Mouse (Mus musculus): ENCODE measurements around the gene Efhd1. TPM values are rescaled to one million over a fixed set of nuclear protein-coding genes. Genes with fewer than 3 reads are reported as not detected.

Efhd1 gene
- polyA plus RNA-seq, 1 experiment from 2014 or later, result 0.89 TPM

DNA sequence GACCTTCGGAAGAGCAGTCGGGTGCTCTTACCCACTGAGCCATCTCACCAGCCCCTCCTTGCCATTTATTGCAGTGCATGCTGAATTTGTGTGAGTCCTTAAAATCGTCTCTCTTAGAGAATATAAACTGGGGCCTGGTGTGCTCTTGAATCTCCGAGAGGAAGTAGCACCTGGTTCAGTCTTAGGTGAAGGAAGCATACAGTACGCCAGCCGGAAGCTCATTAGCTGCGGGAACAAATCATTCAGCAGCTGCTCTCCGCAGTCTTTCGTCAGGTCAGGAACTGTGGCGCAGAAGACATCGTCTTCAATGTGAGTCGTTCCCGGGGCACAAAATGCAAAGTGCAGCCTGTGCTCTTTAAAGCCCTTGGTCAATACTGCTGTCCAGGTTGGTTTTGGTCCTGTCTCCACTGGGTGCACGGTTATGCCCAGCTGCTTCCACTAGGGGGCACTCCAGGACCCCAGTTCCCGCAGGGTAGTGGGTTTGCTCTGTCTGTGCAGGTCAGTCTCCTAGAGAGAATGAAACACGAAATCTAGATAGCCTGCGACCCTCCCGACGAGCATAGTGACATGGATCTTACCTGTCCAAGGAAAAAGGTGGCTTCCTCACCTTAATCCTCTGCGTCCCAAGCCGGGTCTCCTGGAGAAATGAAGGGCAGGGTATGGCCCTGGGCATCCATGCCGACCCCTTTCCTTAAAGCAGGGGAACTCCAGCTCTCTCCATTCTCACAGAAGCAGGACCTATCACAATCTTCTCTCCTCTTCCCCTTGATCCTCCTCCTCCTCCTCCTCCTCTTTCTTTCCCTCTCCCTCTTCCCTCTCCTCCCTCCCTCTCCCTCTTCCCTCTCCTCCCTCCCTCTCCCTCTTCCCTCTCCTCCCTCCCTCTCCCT lies 18.0 kb upstream of the Efhd1 start:
- 23% methylated on average over 22 of the region's 22 CpGs for WGBS
- H3K4me1 ChIP-seq, result 0 out of 2 replicates have a peak, but pooled peaks cover 2% of the 10 kb centered on the region
- H3K9me3 ChIP-seq, result no peaks in the 10 kb centered on the region
- H3K36me3 ChIP-seq, result no peaks in the 10 kb centered on the region
- H3K4me3 ChIP-seq, result peak overlapping the region; percentile 5; the same call in 1 of the 2 replicates
- H3K4me2 ChIP-seq (replicated peaks), result peak overlapping the region; percentile 48
- peak; percentile 79 for ATAC-seq (ENCODE audit: low FRiP score, low read depth)
- H3K9ac ChIP-seq, result no peak overlapping the region
- H3K27ac ChIP-seq, result no peak overlapping the region
- no peaks in the 10 kb centered on the region for H3K27me3 ChIP-seq

DNA sequence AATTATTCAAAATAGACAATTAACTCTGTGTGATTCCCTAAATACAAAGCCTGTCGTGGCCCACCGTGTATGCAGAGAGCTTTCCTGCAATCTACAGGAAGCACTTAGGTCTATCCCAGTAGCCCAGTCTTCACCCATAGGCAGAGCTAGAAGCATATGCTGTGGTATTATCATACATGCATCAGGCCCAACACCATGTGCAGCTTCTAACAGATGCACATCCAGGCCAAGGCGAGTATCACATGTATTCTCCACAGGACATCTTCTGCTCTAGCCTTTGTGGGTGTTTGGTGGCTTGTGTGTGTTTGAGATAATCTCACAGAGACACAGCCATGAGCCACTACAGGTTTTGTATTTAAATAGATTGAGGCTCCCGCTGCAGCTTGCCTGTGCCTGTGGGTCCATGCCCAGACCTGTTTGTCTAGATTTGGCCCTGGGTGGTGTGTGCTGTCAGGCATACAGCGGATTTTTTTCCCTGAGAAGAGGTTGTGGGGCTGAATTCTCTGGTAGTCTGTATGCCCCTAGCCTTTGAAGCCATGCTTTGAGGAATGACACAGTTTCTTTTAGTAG lies 12.0 kb upstream of the Efhd1 start:
- Histone ChIP-seq H3K27me3 (0 out of 2 replicates have a peak, but pooled peaks cover 2% of the 10 kb centered on the region), H3K4me3 (no peak overlapping the region), H3K4me2 (replicated peaks) (no peak overlapping the region), H3K27ac (no peak overlapping the region), H3K4me1 (no peaks in the 10 kb centered on the region), H3K9me3 (no peaks in the 10 kb centered on the region), H3K9ac (no peak overlapping the region), H3K36me3 (no peaks in the 10 kb centered on the region)
- ATAC-seq (ENCODE audit: low FRiP score, low read depth), result no peak
- 76% methylated on average over 5 of the region's 5 CpGs for WGBS

DNA sequence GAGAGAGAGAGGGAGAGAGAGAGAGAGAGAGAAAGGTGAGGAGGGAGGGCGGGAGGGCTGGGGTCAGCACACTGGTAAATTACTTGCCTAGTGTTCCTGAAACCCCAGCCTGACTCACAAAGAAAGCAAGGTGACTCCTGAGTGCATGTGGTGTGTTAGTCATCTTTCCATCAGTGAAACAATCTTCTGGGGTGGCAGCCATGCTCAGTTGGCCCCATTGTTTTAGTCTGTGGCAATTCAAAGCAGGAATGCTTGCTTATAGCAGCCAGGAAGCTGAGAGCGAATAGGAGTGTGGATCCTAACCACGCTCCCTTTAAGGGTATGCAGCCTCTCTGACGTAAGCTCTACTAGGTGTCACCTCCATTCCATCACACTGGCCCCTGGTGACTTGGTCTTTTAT lies 9.0 kb upstream of the Efhd1 start:
- no peak overlapping the region for H3K4me3 ChIP-seq
- ATAC-seq (ENCODE audit: low FRiP score, low read depth), result no peak
- H3K4me2 ChIP-seq (replicated peaks), result no peak overlapping the region
- 60% methylated on average over 4 of the region's 4 CpGs for WGBS
- no peaks in the 10 kb centered on the region for H3K36me3 ChIP-seq
- H3K27ac ChIP-seq, result no peak overlapping the region
- no peaks in the 10 kb centered on the region for H3K9me3 ChIP-seq
- no peaks in the 10 kb centered on the region for H3K4me1 ChIP-seq
- H3K9ac ChIP-seq, result no peak overlapping the region
- peaks cover 30% of the 10 kb centered on the region for H3K27me3 ChIP-seq

- H3K27ac ChIP-seq, result no peak overlapping the region
- no peak for ATAC-seq (ENCODE audit: low FRiP score, low read depth)
- H3K4me3 ChIP-seq, result no peak overlapping the region
- H3K4me2 ChIP-seq (replicated peaks), result no peak overlapping the region
- no peak overlapping the region for H3K9ac ChIP-seq
- peaks cover 54% of the 10 kb centered on the region for H3K27me3 ChIP-seq
- no peaks in the 10 kb centered on the region for H3K9me3 ChIP-seq
- 17% methylated on average over 11 of the region's 11 CpGs for WGBS
- no peaks in the 10 kb centered on the region for H3K4me1 ChIP-seq
- H3K36me3 ChIP-seq, result no peaks in the 10 kb centered on the region
Measured at GRCm38 (mm10) chr1:87257691-87258090, 6.5 kb upstream of the Efhd1 start.

DNA sequence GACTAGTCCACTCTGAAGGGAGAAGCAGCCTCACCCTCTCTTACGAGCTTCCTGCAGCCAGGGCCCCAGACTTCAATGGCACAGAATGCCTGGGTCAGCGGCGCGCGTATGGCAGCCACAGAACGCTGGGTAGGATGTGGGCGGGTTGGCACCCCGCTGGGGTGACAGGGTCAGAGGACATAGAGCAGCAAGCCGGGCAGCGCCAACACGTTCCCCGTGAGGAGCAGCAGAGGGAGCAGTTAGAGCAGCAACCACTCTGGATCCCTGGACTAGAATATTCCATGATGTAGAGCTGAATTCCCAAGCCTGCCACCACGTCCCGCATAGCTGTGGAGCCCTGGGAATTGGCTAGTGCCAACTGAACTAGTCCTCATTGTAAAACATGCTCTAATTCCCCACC lies 5.7 kb upstream of the Efhd1 start:
- H3K27me3 ChIP-seq, result peaks cover 62% of the 10 kb centered on the region
- H3K27ac ChIP-seq, result no peak overlapping the region
- ATAC-seq (ENCODE audit: low FRiP score, low read depth), result no peak
- no peak overlapping the region for H3K4me3 ChIP-seq
- H3K4me2 ChIP-seq (replicated peaks), result no peak overlapping the region; the same call in 1 of the 2 replicates
- H3K9ac ChIP-seq, result no peak overlapping the region
- WGBS, result 10% methylated on average over 14 of the region's 14 CpGs
- no peaks in the 10 kb centered on the region for H3K4me1 ChIP-seq
- no peaks in the 10 kb centered on the region for H3K9me3 ChIP-seq
- no peaks in the 10 kb centered on the region for H3K36me3 ChIP-seq

- ATAC-seq (ENCODE audit: low FRiP score, low read depth), result no peak
- Histone ChIP-seq H3K27me3 (peaks cover 70% of the 10 kb centered on the region), H3K4me1 (peaks cover 5% of the 10 kb centered on the region), H3K4me3 (no peak overlapping the region), H3K9me3 (no peaks in the 10 kb centered on the region), H3K4me2 (replicated peaks) (no peak overlapping the region), H3K27ac (no peak overlapping the region), H3K36me3 (no peaks in the 10 kb centered on the region), H3K9ac (no peak overlapping the region)
- 73% methylated on average over 2 of the region's 2 CpGs for WGBS
Measured at GRCm38 (mm10) chr1:87259316-87259715, 4.8 kb upstream of the Efhd1 start.

DNA sequence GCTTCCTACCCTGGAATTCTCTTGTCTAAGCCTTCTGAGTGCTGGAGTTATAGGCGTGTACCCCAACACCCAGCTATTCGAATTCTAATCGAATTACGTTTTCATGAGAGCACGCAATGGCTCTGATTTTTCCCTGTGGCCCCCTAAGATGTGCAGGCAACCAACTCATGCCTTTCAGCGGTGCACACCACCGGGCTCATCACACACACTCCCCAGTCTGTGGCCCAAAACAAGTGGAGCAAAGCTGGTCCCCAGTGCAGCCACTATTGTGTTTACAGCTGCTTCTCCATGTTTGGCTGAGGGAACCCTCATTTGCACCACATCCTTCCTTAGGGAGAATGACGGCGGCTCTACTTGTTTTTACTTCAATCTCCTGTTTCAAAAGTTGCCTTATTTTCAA lies 906 bp upstream of the Efhd1 start:
- peaks cover 94% of the 10 kb centered on the region for H3K27me3 ChIP-seq
- no peak overlapping the region for H3K4me2 ChIP-seq (replicated peaks)
- no peak for ATAC-seq (ENCODE audit: low FRiP score, low read depth)
- 6% methylated on average over 9 of the region's 9 CpGs for WGBS
- H3K27ac ChIP-seq, result no peak overlapping the region
- H3K9ac ChIP-seq, result no peak overlapping the region
- H3K4me3 ChIP-seq, result no peak overlapping the region
- peaks cover 22% of the 10 kb centered on the region for H3K4me1 ChIP-seq
- no peaks in the 10 kb centered on the region for H3K9me3 ChIP-seq
- no peaks in the 10 kb centered on the region for H3K36me3 ChIP-seq

DNA sequence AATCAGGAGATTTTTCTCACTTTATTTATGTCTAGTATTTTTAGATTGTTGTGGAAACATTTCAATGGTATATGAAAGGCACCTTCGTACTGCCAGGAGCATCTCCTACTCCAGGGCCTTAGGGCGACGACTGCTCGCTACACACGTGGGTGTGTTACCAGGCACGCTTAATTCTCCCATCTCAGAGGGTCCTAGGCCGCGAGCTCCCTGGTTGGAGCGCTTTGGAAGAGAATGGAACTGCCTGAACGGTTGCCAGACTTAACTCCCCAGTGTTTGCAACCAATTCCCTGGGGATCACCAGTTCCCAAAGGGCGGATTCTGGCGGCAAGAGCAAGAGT lies 398 bp upstream of the Efhd1 start:
- 3% methylated on average over 12 of the region's 12 CpGs for WGBS
- Histone ChIP-seq H3K27ac (no peak overlapping the region), H3K4me1 (peaks cover 22% of the 10 kb centered on the region), H3K4me3 (peak overlapping the region; percentile 54), H3K4me2 (replicated peaks) (peak overlapping the region; percentile 98), H3K9me3 (no peaks in the 10 kb centered on the region), H3K36me3 (no peaks in the 10 kb centered on the region), H3K9ac (peak overlapping the region; percentile 68; the same call in 1 of the 2 replicates), H3K27me3 (peaks cover 94% of the 10 kb centered on the region)
- ATAC-seq (ENCODE audit: low FRiP score, low read depth), result no peak

DNA sequence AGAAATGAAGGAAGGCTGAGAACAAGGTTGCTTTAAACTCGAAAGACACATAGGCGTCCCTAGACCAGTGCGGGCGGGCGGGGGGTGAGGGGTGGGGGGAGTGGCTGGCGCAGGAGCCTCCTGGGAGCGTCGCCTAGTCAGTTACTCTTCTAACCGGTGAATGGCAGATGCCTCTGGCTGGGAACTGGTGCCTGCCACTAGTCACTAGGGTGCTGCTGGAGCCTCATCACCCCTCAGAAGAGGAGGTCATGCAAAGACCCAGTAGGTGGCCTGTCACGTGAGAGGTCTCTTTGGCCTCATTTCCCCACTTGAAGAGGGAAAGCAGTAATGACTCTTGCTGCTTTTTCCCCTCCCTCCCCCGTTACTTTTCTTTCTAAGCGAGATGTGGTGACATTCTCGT lies 1.0 kb downstream of the Efhd1 start:
- H3K27me3 ChIP-seq, result peaks cover 83% of the 10 kb centered on the region

DNA sequence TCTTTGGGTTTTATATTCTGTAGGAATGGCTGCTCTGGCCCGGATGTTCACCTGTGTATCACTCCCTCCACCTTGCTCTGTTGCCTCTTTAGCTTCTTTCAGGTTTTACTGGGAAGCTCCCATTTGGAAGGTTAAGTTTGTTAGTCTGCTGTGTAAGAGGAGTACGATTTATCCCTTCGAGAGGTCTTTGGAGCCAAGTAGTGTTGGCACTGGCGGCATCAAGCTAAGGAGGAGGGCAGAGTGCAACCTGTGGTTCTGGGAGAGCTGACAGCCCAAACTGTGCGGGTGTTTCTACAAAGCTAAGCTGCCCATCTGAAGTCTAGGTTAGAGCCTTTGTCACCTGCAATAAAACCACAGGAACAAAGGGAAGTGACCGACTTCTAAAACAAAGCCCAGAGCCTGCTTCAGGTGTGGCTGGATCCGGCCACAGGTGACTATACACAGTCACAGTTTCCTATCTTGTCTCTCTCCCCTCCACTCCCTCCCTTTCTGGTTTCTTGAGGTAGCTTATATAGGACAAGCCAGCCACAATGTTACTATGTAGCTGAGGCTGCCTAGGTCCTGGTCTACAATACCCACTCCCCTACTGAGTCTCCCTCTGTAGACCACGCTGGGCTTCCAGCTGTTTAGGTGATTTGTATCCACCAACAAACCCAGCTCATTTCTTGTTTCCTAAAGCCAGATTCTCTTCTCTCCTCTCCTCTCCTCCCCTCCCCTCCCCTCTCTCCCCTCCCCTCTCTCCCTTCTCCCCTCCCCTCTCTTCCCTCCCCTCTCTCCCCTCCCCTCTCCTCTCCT lies 2.3 kb downstream of the Efhd1 start:
- H3K4me1 ChIP-seq, result peaks cover 37% of the 10 kb centered on the region
- H3K27ac ChIP-seq, result no peak overlapping the region
- 27% methylated on average over 8 of the region's 8 CpGs for WGBS
- peaks cover 72% of the 10 kb centered on the region for H3K27me3 ChIP-seq
- H3K36me3 ChIP-seq, result no peaks in the 10 kb centered on the region
- no peaks in the 10 kb centered on the region for H3K9me3 ChIP-seq
- H3K4me2 ChIP-seq (replicated peaks), result no peak overlapping the region
- H3K4me3 ChIP-seq, result no peak overlapping the region
- no peak overlapping the region for H3K9ac ChIP-seq
- no peak for ATAC-seq (ENCODE audit: low FRiP score, low read depth)

More for the DNA sequence above, 1.0 kb downstream of the Efhd1 start:
- WGBS, result 3% methylated on average over 13 of the region's 13 CpGs
- Histone ChIP-seq H3K9me3 (no peaks in the 10 kb centered on the region), H3K9ac (no peak overlapping the region), H3K27ac (no peak overlapping the region), H3K4me2 (replicated peaks) (peak overlapping the region; percentile 98), H3K4me3 (peak overlapping the region; percentile 54), H3K36me3 (no peaks in the 10 kb centered on the region), H3K4me1 (peaks cover 24% of the 10 kb centered on the region)
- no peak for ATAC-seq (ENCODE audit: low FRiP score, low read depth)

- Histone ChIP-seq H3K4me2 (replicated peaks) (peak overlapping the region; percentile 51; the same call in 1 of the 2 replicates), H3K4me3 (no peak overlapping the region), H3K4me1 (peaks cover 26% of the 10 kb centered on the region), H3K27me3 (peaks cover 35% of the 10 kb centered on the region), H3K27ac (peak overlapping the region; percentile 61), H3K9me3 (no peaks in the 10 kb centered on the region), H3K9ac (0 out of 2 replicates have a peak overlapping the region, but pooled peaks have one; percentile 3), H3K36me3 (no peaks in the 10 kb centered on the region)
- no peak; the same call in 1 of the 2 replicates for ATAC-seq (ENCODE audit: low FRiP score, low read depth)
- WGBS, result 43% methylated on average over 3 of the region's 3 CpGs
Measured at GRCm38 (mm10) chr1:87270204-87270603, 6.0 kb downstream of the Efhd1 start.
